Mouse (Mus musculus): ENCODE data around the gene Snap25.

DNA sequence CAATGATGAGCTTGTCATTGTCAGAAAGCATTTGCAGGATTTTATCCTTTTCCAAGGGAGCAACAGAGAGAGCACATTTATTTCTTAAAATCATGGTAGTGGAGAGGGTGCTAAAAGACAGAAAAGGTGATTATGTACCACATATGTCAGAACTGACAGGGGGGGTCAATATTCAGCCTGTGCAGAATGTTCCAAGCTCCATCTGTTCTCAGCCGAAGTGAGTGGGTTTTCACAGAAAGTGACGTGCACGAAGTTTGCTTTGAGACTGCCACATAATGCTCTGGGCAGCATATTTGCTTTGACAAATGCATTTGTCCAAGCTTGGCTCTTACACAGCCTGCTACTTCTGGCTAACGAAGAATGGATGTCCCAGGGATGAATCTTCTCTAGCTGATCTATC lies 71.1 kb downstream of the Snap25 start:
- TF ChIP-seq POLR2A (IDR thresholded peaks at IDR 0.05; ENCODE audit: insufficient read depth, low read depth, low read length) (no peak), CTCF (IDR thresholded peaks at IDR 0.05; ENCODE audit: insufficient read depth, low read depth, low read length) (no peak)
